Mouse (Mus musculus): Measurements from ENCODE around the gene Vrk3.
"Not testable (repeated sequence)": the region's sequence is repeated elsewhere in the genome, so short reads cannot be mapped to it uniquely, and the experiment has no call there.

Gene Vrk3

GRCm38 (mm10) chr7:44748101-44749044, at the start of gene Vrk3:
Vrk3 (plus strand) TSS chr7:44748413.
- peak; percentile 98 for DNase-seq

DNA sequence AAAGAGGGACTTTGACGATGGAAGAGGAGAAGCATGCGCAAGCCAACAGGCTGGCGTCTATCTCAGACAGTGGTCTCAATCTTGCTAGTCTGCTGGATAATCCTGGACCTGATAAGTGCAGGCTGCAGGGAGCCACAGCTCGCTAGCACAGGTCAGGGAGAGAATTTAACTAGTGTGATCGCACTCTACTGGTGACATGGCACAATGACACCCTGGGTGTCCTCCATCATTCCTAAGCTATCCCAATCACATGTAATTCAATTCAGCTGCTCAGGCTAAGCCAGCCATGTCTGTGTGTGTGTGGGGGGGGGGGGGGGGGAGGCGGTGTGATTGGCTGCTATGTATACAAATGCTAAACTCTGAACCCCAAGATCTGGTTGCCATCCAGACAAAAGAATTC, 46.3 kb upstream of the Vrk3 start:
- peak; percentile 38 for DNase-seq

DNA sequence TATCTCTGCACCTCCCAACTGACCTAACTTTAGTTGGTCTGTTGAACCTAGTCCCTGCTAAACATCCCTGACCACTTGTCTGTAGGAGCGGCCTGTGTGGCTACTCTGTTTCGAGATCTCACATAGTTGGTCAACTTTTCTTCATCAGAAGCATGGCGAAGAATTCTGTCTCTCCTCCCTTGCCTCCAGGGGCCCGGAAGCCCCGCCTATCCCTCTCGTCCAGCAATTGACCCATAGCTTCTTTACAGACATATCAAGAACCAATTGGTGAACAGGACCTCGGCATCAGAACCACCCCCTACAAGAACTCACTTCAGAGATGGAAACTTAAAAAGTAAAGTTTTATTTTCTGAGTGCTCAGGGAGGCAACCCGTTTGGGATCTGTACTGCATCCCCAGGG, 45.2 kb upstream of the Vrk3 start:
- no peak for DNase-seq

- DNase-seq = no peak
Observed at GRCm38 (mm10) chr7:44704363-44704762, 43.9 kb upstream of the Vrk3 start.

- DNase-seq = no peak
Observed at GRCm38 (mm10) chr7:44705086-44705485, 43.1 kb upstream of the Vrk3 start.

DNA sequence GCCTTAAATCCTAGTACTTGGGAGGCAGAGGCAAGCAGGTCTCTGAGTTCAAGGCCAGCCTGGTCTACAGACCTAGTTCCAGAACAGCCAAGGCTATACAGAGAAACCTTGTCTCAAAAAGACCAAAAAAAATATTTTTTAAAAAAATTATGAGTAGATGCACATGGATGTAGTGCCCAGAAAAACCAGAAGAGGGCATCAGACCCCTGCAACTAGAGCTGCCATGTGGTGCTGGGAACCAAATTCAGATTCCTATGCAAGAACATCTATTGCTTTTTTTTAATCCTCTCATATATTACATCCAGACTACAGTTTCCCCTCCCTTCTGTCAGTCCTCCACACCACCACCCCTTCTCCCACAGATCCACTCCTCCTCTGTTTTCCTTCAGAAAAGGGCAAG, 41.9 kb upstream of the Vrk3 start:
- no peak for DNase-seq

GRCm38 (mm10) chr7:44707169-44707675, 41.0 kb upstream of the Vrk3 start:
- DNase-seq = no peak

GRCm38 (mm10) chr7:44708093-44708492, 40.1 kb upstream of the Vrk3 start:
- not testable (repeated sequence) for DNase-seq

DNA sequence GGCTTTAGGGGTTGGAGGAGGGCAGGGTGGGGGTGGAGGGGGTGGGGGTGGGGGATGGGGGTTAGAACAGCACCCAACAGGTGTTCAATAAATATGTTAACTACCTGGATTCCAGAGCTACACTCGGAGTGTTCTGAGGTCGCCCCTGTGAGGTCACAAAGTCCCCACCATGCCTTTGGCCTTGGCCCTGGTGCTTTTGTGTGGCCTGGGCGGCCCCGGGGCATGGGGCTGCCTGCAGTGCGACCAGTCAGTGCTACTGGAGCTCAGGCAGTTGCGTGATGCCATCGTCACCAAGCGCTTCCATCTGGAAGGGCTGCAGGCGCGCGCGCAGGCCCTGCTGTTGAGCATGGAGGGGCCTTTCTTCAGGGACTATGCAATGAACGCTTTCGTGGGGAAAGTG, 39.6 kb upstream of the Vrk3 start, which contains the start of gene Izumo2:
Izumo2 (plus strand) TSS at position 169 of the 400 bp plus-strand sequence.
- no peak for DNase-seq

DNA sequence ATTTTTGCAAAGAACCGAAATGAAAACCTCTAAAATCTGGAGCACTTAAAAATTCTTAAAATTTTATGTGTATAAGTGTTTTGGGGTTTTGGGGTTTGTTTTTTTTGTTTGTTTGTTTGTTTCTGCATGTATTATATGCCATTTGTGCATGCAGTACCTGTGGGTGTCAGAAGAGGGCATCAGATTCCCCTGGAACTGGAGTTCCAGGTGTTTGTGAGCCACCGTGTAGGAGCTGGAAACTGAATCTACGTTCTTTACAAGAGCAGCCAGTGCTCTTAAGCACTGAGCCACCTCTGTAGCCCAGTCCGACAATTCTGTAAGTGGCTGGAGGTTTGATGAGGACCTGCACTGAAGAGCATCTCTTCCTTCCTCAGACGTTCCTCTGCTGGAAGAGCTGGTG, 38.3 kb upstream of the Vrk3 start:
- no peak for DNase-seq

DNA sequence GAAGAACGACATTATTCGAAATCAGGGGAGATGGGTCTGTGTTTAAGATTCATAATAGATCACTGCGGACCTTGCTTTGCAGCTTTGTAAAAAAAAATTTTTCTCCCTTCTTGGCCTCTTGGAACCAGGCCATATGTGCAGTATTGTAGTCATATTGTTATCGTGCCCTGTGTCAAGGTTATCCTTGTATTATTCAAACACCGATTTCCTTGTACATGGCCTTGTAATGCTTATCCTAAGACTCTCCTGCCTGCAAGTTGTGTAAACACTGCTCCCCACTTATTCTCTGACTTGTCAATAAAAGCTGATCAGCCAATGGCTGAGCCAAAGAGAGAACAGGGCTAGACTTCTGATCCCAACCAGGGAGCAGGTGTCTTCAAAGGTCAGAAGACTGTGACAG, 26.2 kb upstream of the Vrk3 start:
- no peak for DNase-seq

DNA sequence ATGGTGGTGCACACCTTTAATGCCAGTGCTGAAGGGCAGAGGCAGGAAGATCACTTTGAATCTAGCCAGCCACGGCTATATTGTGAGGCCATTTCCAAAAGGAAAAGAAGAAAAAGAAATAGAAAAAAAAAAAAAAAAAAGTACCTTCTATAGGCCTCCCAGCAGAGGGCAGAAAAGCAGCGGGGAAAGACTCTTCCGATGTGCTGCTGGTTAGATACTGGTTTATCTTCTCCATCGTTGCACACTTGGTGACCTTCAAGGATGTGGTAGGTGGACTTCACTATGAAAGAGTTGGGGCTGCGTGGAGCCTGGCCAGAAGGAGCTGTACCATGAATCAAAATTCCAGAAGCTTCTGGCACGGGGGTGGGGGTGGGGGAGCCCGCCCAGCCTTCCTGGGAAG, 23.9 kb upstream of the Vrk3 start:
- no peak for DNase-seq

DNA sequence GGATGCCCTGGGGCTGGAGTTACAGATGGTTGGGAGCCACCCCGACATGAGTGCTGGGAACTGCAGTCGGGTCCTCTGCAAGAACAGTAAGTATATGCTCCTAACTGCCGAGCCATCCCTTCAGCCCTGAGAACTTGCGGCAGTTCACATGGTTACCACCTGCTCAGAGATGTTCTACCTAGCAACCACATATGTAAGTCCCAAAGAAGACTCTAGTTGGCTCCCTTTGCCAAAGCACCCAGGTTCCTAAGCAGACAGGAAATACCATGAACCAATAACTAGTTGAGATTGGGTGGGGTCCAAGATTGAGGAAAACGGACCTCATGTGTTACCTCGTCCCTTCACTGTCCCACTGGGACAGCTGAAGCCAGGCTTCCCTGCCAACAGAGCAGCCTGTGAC, 21.9 kb upstream of the Vrk3 start:
- DNase-seq = peak; percentile 29

- DNase-seq = no peak
Observed at GRCm38 (mm10) chr7:44727151-44727550, 21.1 kb upstream of the Vrk3 start.

DNA sequence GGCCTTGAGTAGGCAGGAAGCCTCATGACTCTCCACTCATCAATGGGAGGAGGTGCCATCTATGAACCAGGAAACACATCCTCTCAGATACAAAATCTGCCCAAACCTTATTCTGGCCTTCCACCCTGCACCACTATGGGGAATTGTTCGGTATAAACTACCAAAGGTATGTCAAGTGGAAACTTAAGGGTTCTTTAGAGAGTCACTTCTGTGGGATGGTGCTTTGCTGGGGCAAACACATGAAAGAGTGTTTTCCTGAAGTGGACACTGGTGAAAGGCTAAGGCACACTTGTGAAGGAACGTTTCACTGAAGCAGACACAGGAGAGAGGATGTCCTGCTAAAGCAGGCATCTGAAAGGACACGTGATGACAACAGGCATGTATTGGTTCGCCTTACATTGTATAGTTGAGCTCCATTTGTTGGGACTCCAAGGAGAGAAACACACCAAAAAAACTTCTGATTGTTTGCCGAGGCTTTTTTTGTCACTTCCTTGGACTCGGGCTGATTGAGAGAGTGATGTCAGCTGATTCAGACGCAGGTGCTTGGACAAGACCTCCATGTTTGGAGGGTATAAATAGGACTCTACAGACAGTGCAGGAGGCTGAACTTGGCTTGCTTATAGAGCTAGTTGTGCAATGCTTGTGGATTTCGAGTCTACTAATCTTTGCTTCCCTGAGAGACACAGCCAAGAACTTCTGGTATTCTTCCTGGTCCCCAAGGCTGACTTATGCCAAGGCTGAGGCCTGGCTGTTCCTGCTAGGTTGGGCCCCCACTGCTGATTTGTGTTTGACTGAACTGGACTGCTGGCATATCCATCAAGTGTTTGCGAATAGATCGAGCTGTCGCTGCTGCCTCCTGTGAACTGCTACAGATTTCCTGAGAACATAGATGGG, 19.9 kb upstream of the Vrk3 start:
- DNase-seq = no peak

GRCm38 (mm10) chr7:44733723-44734122, 14.5 kb upstream of the Vrk3 start:
- DNase-seq = no peak

DNA sequence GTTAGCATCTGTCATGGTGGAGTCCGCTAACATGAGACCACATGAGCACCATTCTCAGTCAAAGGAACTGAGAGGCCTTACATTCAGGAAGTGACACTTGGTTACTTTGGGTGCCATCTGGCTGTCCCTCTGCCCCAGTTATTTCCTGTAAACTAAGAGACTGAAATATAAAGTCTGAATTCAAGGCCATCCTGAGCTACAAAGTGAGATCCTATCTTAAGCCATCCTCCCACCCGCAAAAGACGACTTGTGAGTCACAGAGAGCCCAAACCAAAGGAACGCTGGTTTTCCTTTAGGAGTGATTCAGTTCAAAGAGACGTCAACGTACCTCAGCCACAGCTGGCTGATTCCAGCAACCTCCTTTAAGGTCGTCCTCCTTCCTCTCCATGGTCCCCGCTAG, 6.9 kb upstream of the Vrk3 start:
- DNase-seq = no peak

GRCm38 (mm10) chr7:44744270-44744669, 3.9 kb upstream of the Vrk3 start:
- DNase-seq = no peak

DNA sequence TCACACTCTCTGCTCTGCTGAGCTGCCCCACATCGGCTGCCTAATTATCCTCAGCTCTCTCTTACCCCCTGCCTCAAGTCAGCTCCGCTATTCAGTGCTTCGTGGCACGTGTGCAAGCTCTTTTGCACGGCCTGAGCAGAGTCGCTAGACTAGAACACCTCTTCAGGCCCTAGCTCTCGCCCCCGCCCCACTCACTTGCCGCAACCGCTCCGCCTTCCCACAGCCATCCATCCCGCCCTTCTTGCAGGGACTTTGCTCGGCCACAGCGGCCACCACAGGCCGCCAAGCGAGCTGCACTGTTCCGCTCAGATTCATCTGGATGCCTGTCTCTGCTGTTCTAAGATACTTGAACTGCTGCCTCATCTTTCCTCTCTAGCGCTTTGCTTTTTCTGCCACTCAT, 3.1 kb upstream of the Vrk3 start:
- peak; percentile 76 for DNase-seq

- DNase-seq = no peak
Observed at GRCm38 (mm10) chr7:44747115-44747514, 1.1 kb upstream of the Vrk3 start.

DNA sequence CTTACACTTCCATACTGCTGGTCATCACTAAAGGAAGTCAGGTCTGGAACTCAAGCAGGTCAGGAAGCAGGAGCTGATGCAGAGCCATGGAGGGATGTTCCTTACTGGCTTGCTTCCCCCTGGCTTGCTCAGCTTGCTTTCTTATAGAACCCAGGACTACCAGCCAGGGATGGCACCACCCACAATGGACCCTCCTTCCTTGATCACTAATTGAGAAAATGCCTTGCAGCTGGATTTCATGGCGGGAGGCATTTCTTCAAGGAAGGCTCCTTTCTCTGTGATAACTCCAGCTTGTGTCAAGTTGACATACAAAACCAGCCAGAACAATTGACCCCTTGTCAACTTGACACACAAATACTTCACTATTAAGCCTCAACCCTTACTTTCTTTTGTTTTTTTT, 2.7 kb downstream of the Vrk3 start, which contains the start of gene Zfp473:
Zfp473 (minus strand) TSS at position 101 of the 400 bp plus-strand sequence.
- DNase-seq = not testable (repeated sequence)

- no peak for DNase-seq
Observed at GRCm38 (mm10) chr7:44757164-44757563, 9.0 kb downstream of the Vrk3 start.

- no peak for DNase-seq
Observed at GRCm38 (mm10) chr7:44760366-44760765, 12.2 kb downstream of the Vrk3 start.

Data from layer of hippocampus, adult 9-11 months (tissue).